20 mouse cellular contexts compared by ENCODE assay signal in genomic region chr13:36074484-36074883, GRCm38 (mm10).
"Had no signal": no experiment of that assay in that cellular context is flagged by ENCODE, and none has a peak within 500 bp of the region (broad histone marks: within the 10 kb centered on the region; RNA-seq: fewer than 3 reads in every experiment).

No protein-coding gene starts in this region.

- H3K9ac ChIP-seq: kidney, embryonic 15.5 days; limb, embryonic 12.5 days; limb, embryonic 15.5 days; liver, embryonic 12.5 days; lung, embryonic 14.5 days had no signal

- H3K4me2 ChIP-seq: kidney, embryonic 15.5 days; limb, embryonic 12.5 days; limb, embryonic 15.5 days; liver, embryonic 12.5 days; lung, embryonic 14.5 days; midbrain, embryonic 11.5 days had no signal

- H3K27me3 ChIP-seq: kidney, embryonic 15.5 days; limb, embryonic 12.5 days; limb, embryonic 15.5 days; liver, embryonic 12.5 days had no signal

- H3K9me3 ChIP-seq: kidney, embryonic 15.5 days; limb, embryonic 12.5 days; limb, embryonic 15.5 days; liver, embryonic 12.5 days had no signal

- DNase-seq: kidney, adult 2 months; kidney, postnatal 10 days; kidney, postnatal 36 days; layer of hippocampus, postnatal 36 days; left cerebral cortex, postnatal 4 days; lung, embryonic 14.5 days; lung, postnatal 10 days; midbrain, embryonic 14.5 days; thymus, adult 2 months; thymus, postnatal 14 days; thymus, postnatal 4 days had no signal

- H3K4me1 ChIP-seq: kidney, embryonic 15.5 days; limb, embryonic 12.5 days; limb, embryonic 15.5 days had no signal

- H3K4me3 ChIP-seq: kidney, embryonic 15.5 days; left cerebral cortex, adult 2 months; limb, embryonic 12.5 days; limb, embryonic 15.5 days; liver, embryonic 12.5 days had no signal

- H3K27ac ChIP-seq: kidney, embryonic 15.5 days; left cerebral cortex, adult 2 months; limb, embryonic 12.5 days; limb, embryonic 15.5 days; liver, embryonic 12.5 days; macrophage; stomach, postnatal 0 days had no signal

- H3K36me3 ChIP-seq: kidney, embryonic 15.5 days; limb, embryonic 12.5 days; limb, embryonic 15.5 days had no signal

- ATAC-seq: intestine, postnatal 0 days; liver, embryonic 12.5 days had no signal
